Mouse (Mus musculus): ENCODE results near the gene Gm8298.
"Not testable (repeated sequence)": the region's sequence is repeated elsewhere in the genome, so short reads cannot be mapped to it uniquely, and the experiment has no call there.

Gm8298 gene

DNA sequence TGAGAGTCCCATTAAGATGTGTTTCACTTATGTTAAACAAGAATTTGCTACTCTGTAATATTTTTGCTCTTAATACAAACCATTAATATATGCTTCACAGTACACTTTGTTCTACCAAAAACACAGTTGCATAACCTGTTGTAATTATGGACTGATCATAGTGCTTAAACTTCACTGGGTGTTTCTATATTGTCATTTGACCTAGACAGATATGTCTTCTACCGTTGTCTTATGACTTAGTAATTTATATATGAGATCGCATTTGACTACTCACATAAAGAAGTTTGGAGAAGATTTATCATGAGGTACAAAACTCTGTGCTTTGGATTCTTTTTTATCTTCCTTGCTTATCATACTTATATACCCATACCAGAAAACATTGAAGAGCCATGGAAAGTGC is at the start of gene Gm8298:
TSS of gene Gm8298 (plus strand) at position 301 of the 400 bp plus-strand sequence.
- DNase-seq (ENCODE audit: low spot score in 2 of 2): no peak

- DNase-seq (ENCODE audit: low spot score in 2 of 2): no peak
Observed at GRCm38 (mm10) chr3:59813169-59813568, 47.7 kb upstream of the Gm8298 start.

- DNase-seq (ENCODE audit: low spot score in 2 of 2): no peak
Observed at GRCm38 (mm10) chr3:59870765-59871164, 9.9 kb downstream of the Gm8298 start.

DNA sequence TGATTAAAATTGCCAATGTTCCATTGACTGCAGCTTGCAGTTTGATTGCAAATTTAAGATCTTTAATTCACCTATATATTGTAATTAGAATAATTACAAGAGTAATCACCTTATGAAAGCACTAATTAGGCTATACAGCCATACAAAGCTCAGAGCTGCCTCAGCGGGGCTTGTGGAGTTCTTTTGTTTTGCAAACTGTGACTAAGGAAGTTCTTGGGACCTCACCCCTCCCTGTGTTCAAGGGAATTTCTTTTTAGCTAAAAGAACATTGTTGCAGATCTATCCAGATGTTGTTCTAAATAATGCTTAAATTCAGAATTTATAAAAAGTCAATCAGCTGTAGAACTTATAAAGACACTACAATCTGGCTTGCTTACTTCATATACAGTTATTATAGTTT is 16.8 kb downstream of the Gm8298 start:
- DNase-seq (ENCODE audit: low spot score in 2 of 2): not testable (repeated sequence)

DNA sequence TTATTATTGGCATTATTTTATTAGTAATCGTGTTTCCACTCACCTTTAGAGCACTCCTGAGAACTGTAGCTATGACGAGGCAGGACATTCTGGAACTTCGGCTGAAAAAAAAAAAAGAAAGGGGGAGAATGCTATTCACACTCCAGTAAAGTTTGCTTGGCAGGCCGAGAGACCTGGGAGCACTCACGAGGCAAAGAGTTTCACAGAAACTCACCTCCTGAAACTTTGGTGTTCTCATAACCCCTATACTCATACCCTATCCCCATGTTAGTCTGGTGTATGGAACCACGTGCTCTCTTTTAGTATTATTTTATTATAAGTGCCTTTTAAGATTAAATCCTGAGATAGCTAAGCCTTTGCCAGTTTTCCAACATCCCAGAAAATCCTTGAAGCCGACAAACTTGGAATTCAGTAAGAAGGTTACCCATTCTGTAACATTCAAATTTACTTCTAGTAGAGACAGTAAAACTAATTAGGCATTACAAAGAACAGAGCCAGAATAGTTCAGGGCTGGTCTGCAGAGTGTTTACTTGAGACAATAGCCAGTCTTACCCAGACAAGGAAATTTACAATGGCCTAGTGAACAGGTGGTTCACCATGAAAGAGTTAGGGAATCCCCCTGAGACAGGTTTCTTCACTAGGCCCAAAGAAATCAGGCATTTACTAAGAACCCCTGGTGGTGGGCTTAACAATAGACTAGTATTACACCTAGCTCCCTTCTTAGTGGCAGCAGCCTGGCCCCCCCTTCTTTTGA is 19.1 kb downstream of the Gm8298 start:
- DNase-seq (ENCODE audit: low spot score in 2 of 2): not testable (repeated sequence)

- DNase-seq (ENCODE audit: low spot score in 2 of 2): no peak
Observed at GRCm38 (mm10) chr3:59893276-59893675, 32.4 kb downstream of the Gm8298 start.

- DNase-seq (ENCODE audit: low spot score in 2 of 2): no peak
Observed at GRCm38 (mm10) chr3:59924914-59925313, 64.1 kb downstream of the Gm8298 start, which contains the start of gene C130079G13Rik. C130079G13Rik (plus strand) TSS chr3:59925214.
